Mouse (Mus musculus): ENCODE results near the gene Aplp2.

The Aplp2 gene

DNA sequence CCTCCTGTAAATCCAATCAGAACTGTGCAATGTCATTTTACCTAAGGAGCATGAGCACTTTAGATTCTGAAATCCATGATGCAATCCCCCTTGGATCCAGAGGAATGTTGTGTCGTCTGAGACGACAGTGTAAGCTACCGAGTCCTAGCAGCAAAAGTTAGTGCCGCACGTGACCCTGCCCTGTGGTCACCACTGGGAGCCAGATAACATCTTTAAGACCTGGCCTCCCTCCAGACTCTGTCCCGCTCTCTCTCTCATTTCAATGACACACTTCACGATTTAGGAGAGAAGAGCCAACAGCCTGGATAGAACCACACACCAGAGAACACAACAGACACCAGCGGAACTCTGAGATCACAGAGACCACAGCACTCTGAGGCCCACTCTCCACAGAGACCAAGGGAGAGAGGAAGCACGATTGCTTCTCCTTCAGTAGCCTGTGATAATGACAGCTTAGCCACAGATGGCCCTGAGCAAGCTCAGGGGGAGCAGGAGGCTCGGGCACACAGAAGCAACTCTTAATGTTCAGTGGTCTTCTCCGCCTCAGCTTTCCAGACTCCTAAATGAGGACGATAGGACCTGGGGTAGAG, 83.6 kb downstream of the Aplp2 start:
- DNase-seq (ENCODE audit: inconsistent ontology term): no peak

DNA sequence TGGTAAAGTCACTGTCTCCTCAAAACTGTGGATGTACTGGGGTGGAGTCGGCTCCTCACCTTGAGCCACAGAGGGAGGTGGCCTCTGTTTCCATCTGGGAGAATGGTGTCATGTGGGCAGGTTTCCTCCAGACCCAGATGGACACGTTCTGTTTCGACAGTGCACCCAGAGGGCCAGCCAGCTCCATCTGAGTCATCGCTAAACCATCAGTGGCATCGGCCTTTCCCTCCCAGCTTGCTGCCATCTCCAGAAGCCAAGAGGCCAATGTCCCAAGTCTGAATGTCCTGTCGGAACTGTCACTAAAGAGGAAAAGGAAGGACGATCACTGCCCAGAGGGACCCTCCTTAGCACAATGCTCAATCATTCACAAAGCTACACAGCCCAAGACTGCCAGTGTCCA, 85.5 kb downstream of the Aplp2 start:
- peak; percentile 55 for DNase-seq (ENCODE audit: inconsistent ontology term)

DNA sequence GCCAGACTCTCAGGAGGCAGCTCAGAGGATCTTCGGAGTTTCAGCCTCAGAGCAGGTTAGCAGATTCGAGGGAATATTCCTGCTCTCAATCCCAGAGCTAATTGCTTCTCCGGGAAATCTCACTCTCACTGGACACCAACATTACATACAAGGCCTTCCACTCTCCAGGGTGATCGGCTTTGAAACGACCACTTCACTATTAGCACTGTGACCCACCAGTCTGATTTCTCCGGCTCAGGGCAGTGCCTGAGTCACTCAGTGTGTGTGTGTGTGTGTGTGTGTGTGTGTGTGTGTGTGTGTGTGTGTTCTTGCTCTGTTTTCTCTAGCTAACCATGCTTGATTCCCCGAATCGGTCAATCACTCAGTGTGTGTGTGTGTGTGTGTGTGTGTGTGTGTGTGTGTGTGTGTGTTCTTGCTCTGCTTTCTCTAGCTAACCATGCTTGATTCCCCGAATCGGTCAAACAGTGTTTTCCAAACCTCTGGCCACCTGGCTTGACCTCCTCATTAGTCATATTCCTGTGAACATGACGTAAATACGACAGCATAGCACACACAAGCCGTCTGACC, 89.1 kb downstream of the Aplp2 start:
- no peak for DNase-seq (ENCODE audit: inconsistent ontology term)

DNA sequence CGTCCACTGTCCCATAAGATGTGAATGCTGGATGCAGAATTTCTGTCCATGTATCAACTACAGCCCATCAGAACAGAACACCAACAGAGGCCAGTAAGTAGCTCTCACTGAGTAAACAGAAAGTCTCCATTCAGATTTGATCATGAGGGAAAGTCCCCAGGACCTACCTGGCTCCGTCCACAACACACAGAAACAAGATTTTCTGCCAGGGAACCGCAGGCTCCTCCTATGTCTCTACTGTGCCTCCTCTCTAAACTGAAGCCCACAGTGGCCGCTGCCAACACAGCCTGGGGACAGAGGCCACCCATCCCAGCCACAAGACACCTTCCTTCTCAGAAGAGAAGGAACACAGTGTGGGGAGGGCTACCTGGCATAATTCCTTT, 91.1 kb downstream of the Aplp2 start:
- no peak for DNase-seq (ENCODE audit: inconsistent ontology term)

DNA sequence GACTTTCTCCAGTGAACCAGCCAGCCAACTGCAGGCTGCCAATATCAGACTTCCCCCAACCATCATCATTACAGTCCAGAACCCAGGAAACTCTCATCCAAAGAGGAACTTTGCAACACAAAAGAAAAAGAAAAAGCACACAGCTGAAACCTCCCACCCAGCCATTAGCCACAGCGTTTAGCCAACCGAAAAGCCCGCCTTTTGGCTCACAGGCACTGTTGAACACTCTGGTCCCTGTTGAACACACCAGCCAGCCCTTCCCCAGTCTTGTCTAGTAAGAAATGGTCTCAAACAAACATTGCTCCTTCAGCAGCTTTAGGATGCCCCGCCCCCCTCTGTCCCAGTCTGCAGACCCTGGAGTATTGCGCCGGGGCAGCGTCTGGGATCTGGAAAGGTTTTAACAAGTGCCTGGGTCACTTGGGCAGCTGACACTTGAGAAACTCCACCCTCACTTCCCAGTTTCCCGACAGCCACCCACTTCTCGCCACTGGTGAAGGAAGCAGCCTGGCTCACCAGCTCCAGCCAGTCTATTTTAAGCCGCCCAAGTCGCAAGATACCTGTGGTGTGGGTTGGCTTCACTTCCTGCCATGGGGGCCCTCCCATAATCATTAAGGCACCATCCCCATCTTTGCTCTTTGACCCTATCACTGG, 91.6 kb downstream of the Aplp2 start:
- DNase-seq (ENCODE audit: inconsistent ontology term): no peak

DNA sequence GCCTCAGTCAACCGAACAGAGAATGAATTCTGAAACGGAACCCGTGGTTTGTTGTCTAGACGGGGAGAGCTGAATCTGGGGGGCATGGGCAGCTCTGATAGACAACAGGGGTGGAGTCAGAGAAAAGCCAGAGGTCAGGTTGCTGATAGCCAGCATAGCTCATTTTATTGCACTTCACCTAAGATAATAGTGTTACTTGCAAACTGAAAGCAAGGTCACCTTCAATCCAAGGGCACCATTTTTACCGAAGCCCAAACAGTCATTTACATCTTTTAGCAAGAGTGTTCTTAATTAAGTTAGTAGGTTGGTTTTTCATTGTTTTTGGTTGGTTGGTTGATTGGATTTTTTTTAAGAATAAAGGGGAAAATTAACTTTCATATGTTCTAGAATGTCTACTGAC, 92.2 kb downstream of the Aplp2 start:
- DNase-seq (ENCODE audit: inconsistent ontology term): no peak

DNA sequence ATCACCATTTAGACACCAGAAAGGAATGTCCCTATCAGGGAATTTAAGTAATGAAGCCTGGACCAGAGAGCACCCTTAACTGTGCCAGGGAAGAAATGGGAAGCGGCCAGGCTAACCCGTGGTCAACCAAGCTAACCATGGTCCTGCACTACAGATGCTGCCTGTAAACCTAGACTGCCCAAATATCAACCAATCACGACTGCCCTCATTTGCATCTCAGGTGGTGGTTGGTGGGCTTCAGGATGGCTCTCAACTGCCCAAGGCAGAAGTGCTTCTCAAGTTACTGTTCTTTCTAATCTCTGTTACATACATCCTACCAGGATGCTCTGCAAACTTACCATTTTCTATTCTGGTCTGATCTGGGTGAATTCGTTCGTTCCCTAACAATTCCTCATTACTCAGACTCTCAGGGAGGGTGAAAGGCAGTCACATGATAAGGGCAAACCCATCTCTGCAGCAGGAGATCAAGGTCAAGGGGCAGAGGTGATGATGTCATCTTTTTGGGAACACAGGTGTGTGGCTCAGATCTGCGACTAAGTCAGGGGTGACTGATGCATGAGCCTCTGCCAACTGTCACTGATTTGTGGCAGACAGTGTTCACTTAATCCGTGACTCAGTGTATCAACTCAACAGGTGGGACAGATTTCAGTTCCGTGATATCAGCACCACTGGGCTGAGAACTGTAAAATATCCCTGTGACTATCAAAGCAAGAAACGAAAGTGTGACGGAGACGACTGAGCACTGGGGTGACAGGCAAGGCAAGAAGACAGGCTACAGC, 92.9 kb downstream of the Aplp2 start:
- DNase-seq (ENCODE audit: inconsistent ontology term): no peak

DNA sequence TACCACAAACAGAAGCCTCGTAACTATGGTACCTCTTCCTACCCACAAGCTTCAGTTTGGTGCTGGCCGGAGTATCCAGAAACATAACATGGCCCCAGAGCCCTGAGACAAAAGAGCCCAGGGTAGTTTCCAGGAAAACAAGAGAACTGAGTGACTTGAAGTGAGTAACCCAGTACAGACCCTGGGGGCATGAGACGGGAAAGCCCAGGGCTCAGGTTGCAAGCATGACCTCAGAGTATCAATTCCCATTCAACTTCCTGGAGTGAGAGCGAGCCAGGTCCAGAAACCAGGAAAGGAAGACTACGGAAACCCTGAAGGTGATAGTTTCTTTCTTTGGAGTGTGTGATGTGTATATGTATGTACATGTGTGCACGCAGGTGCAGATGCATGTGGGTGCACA, 94.1 kb downstream of the Aplp2 start:
- DNase-seq (ENCODE audit: inconsistent ontology term): no peak

DNA sequence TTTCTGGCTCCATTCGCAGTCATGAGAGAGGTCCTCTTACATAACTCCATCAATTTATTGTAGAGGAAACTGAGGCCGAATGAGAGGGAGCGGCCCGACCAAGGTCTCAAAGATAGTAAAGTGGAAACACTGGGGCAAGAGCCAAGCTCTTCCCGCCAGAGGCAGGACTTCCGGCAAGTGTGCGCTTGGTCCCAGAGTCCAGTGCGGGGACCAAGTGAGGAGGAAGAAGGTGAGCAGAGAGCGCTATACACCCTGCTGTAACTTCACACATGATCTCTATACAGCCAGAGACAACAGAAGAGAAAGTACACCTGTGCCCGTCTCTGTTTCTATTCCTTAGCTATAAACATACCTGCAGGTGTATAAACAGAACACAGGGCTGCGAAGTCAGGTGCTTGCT, 94.5 kb downstream of the Aplp2 start:
- DNase-seq (ENCODE audit: inconsistent ontology term): no peak

DNA sequence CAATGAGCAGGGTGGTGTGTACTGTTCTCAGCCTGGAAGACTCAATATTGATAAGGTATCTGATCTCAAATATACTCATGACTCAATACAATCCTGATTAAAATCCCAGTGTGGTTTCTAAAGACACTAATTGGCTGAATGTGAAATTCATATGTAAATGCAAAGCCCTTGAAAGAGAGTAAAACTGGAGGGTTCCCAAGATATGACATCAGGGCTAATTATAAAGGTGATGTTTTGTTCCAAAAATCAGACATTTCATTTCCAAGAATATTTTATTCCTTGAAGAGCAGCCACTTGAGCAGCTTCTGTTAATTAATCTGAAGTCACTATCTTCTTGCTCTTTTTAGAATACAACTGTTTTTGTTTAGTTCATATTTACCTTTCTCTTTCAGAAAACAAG, 96.0 kb downstream of the Aplp2 start:
- DNase-seq (ENCODE audit: inconsistent ontology term): no peak

DNA sequence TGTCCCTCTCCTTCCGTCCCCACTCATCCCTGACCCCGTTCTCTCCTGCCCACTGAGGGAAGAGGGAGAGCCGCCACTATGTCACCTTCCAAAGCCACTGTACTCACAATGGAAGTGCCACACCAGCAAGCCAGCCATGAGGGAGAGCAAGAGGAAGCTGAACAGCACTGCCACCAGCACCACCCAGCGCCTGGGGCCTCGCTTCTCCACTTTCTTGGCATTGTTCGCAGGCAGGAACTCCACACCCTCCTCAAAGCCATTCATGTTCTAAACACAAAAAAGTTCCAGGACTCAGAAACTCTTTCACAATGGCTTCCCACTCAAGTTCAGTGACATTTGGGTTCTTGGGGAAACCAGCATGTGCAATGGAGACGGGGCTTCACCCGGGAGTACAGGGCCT, 103.2 kb downstream of the Aplp2 start:
- DNase-seq (ENCODE audit: inconsistent ontology term): no peak

Data from Muller cell, postnatal 12 days (primary cell).